Mouse (Mus musculus) stomach, postnatal 0 days (tissue): ENCODE data around the gene Btnl6. TPM values are rescaled to one million over a fixed set of nuclear protein-coding genes. Genes with fewer than 3 reads are reported as not detected.
"Not testable (repeated sequence)": the region's sequence is repeated elsewhere in the genome, so short reads cannot be mapped to it uniquely, and the experiment has no call there.

Experiments
- ATAC-seq: fragments of 200-750 bp; cut with Nextera tagmentation; 2 replicates; pipeline ENCODE4 v1.8.0; 2017; ENCODE audit not compliant: low FRiP score, low TSS enrichment
- DNase-seq: peaks from one replicate; pipeline ENCODE4 v3.0.0-alpha.2; 2016; ENCODE audit warnings: low spot score
- H3K27ac ChIP-seq: fragments of 300-500 bp; sonication (generic); replicated peaks from 2 replicates; pipeline ENCODE4 v1.5.1; 2014; ENCODE audit warnings: mild to moderate bottlenecking, control low read depth
- H3K27me3 ChIP-seq: fragments of 300-500 bp; sonication (generic); 2 replicates; pipeline ENCODE4 v1.6.1; 2014; ENCODE audit warnings: low read length; ENCODE audit not compliant: control insufficient read depth, insufficient read depth
- H3K36me3 ChIP-seq: fragments of 300-500 bp; sonication (generic); 2 replicates; pipeline ENCODE4 v1.6.1; 2014; ENCODE audit warnings: low read length, mixed read lengths; ENCODE audit not compliant: control insufficient read depth, insufficient read depth
- H3K4me1 ChIP-seq: fragments of 300-500 bp; sonication (generic); replicated peaks from 2 replicates; pipeline ENCODE4 v1.6.1; 2014; ENCODE audit warnings: antibody characterized with exemption; ENCODE audit not compliant: control insufficient read depth, insufficient read depth
- H3K4me2 ChIP-seq: fragments of 300-500 bp; sonication (generic); replicated peaks from 2 replicates; pipeline ENCODE4 v1.6.1; 2014; ENCODE audit warnings: low read depth, mild to moderate bottlenecking, control low read depth, moderate library complexity
- H3K4me3 ChIP-seq: fragments of 300-500 bp; sonication (generic); 2 replicates; pipeline ENCODE4 v1.5.1; 2014; ENCODE audit warnings: low read depth, low read length, control low read depth
- H3K9ac ChIP-seq: fragments of 300-500 bp; sonication (generic); 2 replicates; pipeline ENCODE4 v1.6.1; 2014; ENCODE audit warnings: mild to moderate bottlenecking, low read length, control low read depth, mixed read lengths
- H3K9me3 ChIP-seq: fragments of 300-500 bp; sonication (generic); 2 replicates; pipeline ENCODE4 v1.6.1; 2016; ENCODE audit warnings: low read length; ENCODE audit not compliant: control insufficient read depth
- CTCF ChIP-seq: IDR thresholded peaks from 2 replicates; pipeline ENCODE4 v1.5.1; 2016; ENCODE audit warnings: antibody characterized with exemption, low read depth, mild to moderate bottlenecking, moderate library complexity
- EP300 ChIP-seq: optimal IDR thresholded peaks from 2 replicates; pipeline ENCODE3; 2016; ENCODE audit warnings: antibody characterized with exemption
- WGBS: fragments of 180-500 bp; shearing (Covaris S2); extraction: QIAGEN DNeasy Blood & Tissue Kit; methylation state at CpG from one replicate; pipeline ENCODE4 v1.1.7; 2014; 5-methylcytosine and 5-hydroxymethylcytosine counted together
- polyA plus RNA-seq: library from polyadenylated mRNA; unstranded; fragments of >200 nt; fragmentation: Nextera tagmentation; extraction: Ambion mirVana; gene quantifications from 2 replicates; pipeline ENCODE4 v1.2.1, GENCODE M21; 2015

The Btnl6 gene
- polyA plus RNA-seq, 1 experiment from 2014 or later: 1.1 TPM

- 58% methylated on average over 2 of the region's 2 CpGs for WGBS
- no peak overlapping the region for H3K27ac ChIP-seq
- H3K4me1 ChIP-seq: no peaks in the 10 kb centered on the region
- H3K27me3 ChIP-seq: no peaks in the 10 kb centered on the region
- no peak overlapping the region for H3K4me3 ChIP-seq
- H3K9ac ChIP-seq: no peak overlapping the region
- DNase-seq: no peak
- no peak for ATAC-seq
- H3K9me3 ChIP-seq: no peaks in the 10 kb centered on the region
- no peak overlapping the region for H3K4me2 ChIP-seq
- no peak for TF ChIP-seq EP300
- no peak for TF ChIP-seq CTCF
- H3K36me3 ChIP-seq: no peaks in the 10 kb centered on the region
Measured at GRCm38 (mm10) chr17:34470491-34470890, 46.7 kb downstream of the Btnl6 start.

DNA sequence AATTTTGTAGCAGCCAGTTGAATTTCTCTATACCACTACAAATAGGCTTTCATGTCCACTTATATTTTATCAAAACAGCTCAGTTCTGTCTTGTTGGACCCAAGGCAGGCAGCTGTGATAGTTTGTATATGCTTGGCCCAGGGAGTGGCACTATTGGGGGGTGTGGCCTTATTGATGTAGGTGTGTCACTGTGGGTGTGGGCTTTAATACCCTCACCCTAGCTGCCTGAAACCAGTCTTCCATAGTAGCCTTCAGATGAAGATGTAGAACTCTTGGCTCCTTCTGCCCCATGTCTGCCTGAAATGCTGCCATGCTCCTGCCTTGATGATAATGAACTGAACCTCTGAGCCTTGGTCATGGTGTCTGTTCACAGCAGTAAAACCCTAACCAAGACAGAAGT lies 51.2 kb downstream of the Btnl6 start:
- H3K27me3 ChIP-seq, H3K4me1 ChIP-seq, H3K36me3 ChIP-seq, H3K4me3 ChIP-seq, DNase-seq, H3K9ac ChIP-seq, H3K4me2 ChIP-seq, H3K9me3 ChIP-seq, H3K27ac ChIP-seq: not testable (repeated sequence)
- peak; percentile 67; the same call in 1 of the 2 replicates for ATAC-seq

DNA sequence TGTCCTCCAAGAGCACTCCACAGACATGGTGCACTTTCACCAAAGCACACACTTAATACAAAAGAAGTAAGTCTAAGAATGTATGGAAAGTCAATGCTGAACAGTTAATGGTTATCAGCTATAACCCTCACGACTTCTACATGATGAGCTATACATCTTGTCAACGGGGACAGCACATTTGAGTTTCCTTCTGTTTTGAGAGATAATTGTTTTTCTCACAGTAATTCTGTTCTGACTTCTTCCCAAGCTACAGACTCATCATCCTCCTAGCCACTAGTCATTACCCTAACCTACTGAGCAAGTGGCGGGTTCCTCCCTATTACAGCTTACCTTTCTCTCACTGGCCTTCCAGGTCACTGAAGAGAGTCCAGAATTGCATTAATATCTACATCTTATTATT lies 57.9 kb downstream of the Btnl6 start:
- H3K4me3 ChIP-seq: no peak overlapping the region
- no peaks in the 10 kb centered on the region for H3K4me1 ChIP-seq
- no peak overlapping the region for H3K4me2 ChIP-seq
- H3K9me3 ChIP-seq: no peaks in the 10 kb centered on the region
- H3K27ac ChIP-seq: no peak overlapping the region
- no peak overlapping the region for H3K9ac ChIP-seq
- DNase-seq: no peak
- 74% methylated on average over 3 of the region's 3 CpGs for WGBS
- no peaks in the 10 kb centered on the region for H3K27me3 ChIP-seq
- TF ChIP-seq CTCF (no peak), EP300 (no peak)
- no peak for ATAC-seq
- no peaks in the 10 kb centered on the region for H3K36me3 ChIP-seq

Other genes with a start within 250 kb of the Btnl6 start
- gene H2-Aa, start 229.5 kb downstream of the Btnl6 start, polyA plus RNA-seq: 6.8 and 8.2 TPM in 2 replicates
- 5.6 and 6.7 TPM in 2 replicates for gene H2-Eb1, start 211.5 kb downstream of the Btnl6 start, polyA plus RNA-seq
- gene H2-Eb2, start 191.7 kb downstream of the Btnl6 start, polyA plus RNA-seq: not detected in 2 replicates
- 0.13 and 0.16 TPM in 2 replicates for gene Btnl2, start 162.5 kb downstream of the Btnl6 start, polyA plus RNA-seq
- 0.04 TPM in 1 of 2 replicates, not detected in the other for gene Btnl1, start 140.2 kb downstream of the Btnl6 start, polyA plus RNA-seq
- 0.59 and 0.86 TPM in 2 replicates for gene BC051142, start 118.5 kb downstream of the Btnl6 start, polyA plus RNA-seq
- gene Btnl4, start 40.0 kb downstream of the Btnl6 start, polyA plus RNA-seq: 4.7 and 5.0 TPM in 2 replicates
- 2.4 and 3.1 TPM in 2 replicates for gene Notch4, start 46.9 kb upstream of the Btnl6 start, polyA plus RNA-seq
- gene Gpsm3, start 72.5 kb upstream of the Btnl6 start, polyA plus RNA-seq: 7.8 and 8.2 TPM in 2 replicates
- gene Pbx2, start 73.9 kb upstream of the Btnl6 start, polyA plus RNA-seq: 4.3 and 4.6 TPM in 2 replicates
- 1.5 and 1.8 TPM in 2 replicates for gene Ager, start 80.5 kb upstream of the Btnl6 start, polyA plus RNA-seq
- gene Rnf5, start 86.3 kb upstream of the Btnl6 start, polyA plus RNA-seq: 82.9 and 83.6 TPM in 2 replicates
- gene Agpat1, start 86.9 kb upstream of the Btnl6 start, polyA plus RNA-seq: 27.6 and 31.3 TPM in 2 replicates
- gene Egfl8, start 98.6 kb upstream of the Btnl6 start, polyA plus RNA-seq: 4.4 and 4.9 TPM in 2 replicates
- gene Ppt2, start 111.2 kb upstream of the Btnl6 start, polyA plus RNA-seq: 16.5 and 18.7 TPM in 2 replicates
- gene Prrt1, start 112.2 kb upstream of the Btnl6 start, polyA plus RNA-seq: 0.44 and 0.67 TPM in 2 replicates
- gene Fkbpl, start 127.4 kb upstream of the Btnl6 start, polyA plus RNA-seq: 12.4 and 12.8 TPM in 2 replicates
- 35.4 and 39.3 TPM in 2 replicates for gene Atf6b, start 129.8 kb upstream of the Btnl6 start, polyA plus RNA-seq
- 1.9 and 2.4 TPM in 2 replicates for gene Tnxb, start 153.2 kb upstream of the Btnl6 start, polyA plus RNA-seq
- gene C4b, start 226.5 kb upstream of the Btnl6 start, polyA plus RNA-seq: 0.73 and 1.3 TPM in 2 replicates